Mouse (Mus musculus): ENCODE data around the gene Rp2. TPM values are rescaled to one million over a fixed set of nuclear protein-coding genes. Genes with fewer than 3 reads are reported as not detected.

Gene Rp2
- polyA plus RNA-seq, 1 experiment from 2014 or later = 18.4 TPM

Other genes starting within 250 kb of the Rp2 start
- 2.3 and 3.3 TPM in 2 replicates for gene Slc9a7, start 72.7 kb upstream of the Rp2 start, polyA plus RNA-seq (2015; fragmentation: Nextera tagmentation; extraction: Ambion mirVana)
- 7.6 and 8.2 TPM in 2 replicates for gene Jade3, start 61.2 kb downstream of the Rp2 start, polyA plus RNA-seq (2015; fragmentation: Nextera tagmentation; extraction: Ambion mirVana)
- gene Rgn, start 185.3 kb downstream of the Rp2 start, polyA plus RNA-seq (2015; fragmentation: Nextera tagmentation; extraction: Ambion mirVana) = 0.53 and 0.57 TPM in 2 replicates

All from forebrain, embryonic 13.5 days (tissue).